Mouse (Mus musculus) heart, embryonic 11.5 days (tissue): Measurements from ENCODE around the gene Calm1. TPM values are rescaled to one million over a fixed set of nuclear protein-coding genes. Genes with fewer than 3 reads are reported as not detected.
A peak's percentile ranks its signal among the peaks of the same experiment; 100 is the strongest.
"Not testable (repeated sequence)": the region's sequence is repeated elsewhere in the genome, so short reads cannot be mapped to it uniquely, and the experiment has no call there.

Source experiments
- ATAC-seq: fragments of 200-750 bp; cut with Nextera tagmentation; replicated peaks from 2 replicates; pipeline ENCODE4 v1.8.0; 2017; ENCODE audit warnings: moderate library complexity; ENCODE audit not compliant: insufficient number of reproducible peaks, low FRiP score, low TSS enrichment
- H3K27ac ChIP-seq: fragments of 300-500 bp; sonication (generic); 2 replicates; pipeline ENCODE4 v1.5.1; 2014; ENCODE audit warnings: mild to moderate bottlenecking, low read depth, low read length
- H3K27me3 ChIP-seq: fragments of 300-500 bp; sonication (generic); 2 replicates; pipeline ENCODE4 v1.6.1; 2014; ENCODE audit warnings: mild to moderate bottlenecking, low read length, mixed read lengths; ENCODE audit not compliant: control insufficient read depth, insufficient read depth
- H3K36me3 ChIP-seq: fragments of 300-500 bp; sonication (generic); 2 replicates; pipeline ENCODE4 v1.6.1; 2014; ENCODE audit warnings: mild to moderate bottlenecking, low read length, moderate library complexity, mixed read lengths; ENCODE audit not compliant: control insufficient read depth, insufficient read depth
- H3K4me1 ChIP-seq: fragments of 300-500 bp; sonication (generic); 2 replicates; pipeline ENCODE4 v1.6.1; 2014; ENCODE audit warnings: low read length; ENCODE audit not compliant: control insufficient read depth, insufficient read depth
- H3K4me2 ChIP-seq: fragments of 300-500 bp; sonication (generic); 2 replicates; pipeline ENCODE4 v1.6.1; 2014; ENCODE audit warnings: mild to moderate bottlenecking, moderate library complexity
- H3K4me3 ChIP-seq: fragments of 300-500 bp; sonication (generic); 2 replicates; pipeline ENCODE4 v1.5.1; 2014; ENCODE audit warnings: low read depth, low read length
- H3K9ac ChIP-seq: fragments of 300-500 bp; sonication (generic); 2 replicates; pipeline ENCODE4 v1.6.1; 2014; ENCODE audit warnings: mild to moderate bottlenecking, low read depth, low read length, moderate library complexity
- H3K9me3 ChIP-seq: fragments of 300-500 bp; sonication (generic); replicated peaks from 2 replicates; pipeline ENCODE4 v1.6.1; 2016; ENCODE audit warnings: low read length; ENCODE audit not compliant: control insufficient read depth
- WGBS: fragments of 180-500 bp; shearing (Covaris S2); extraction: QIAGEN DNeasy Blood & Tissue Kit; methylation state at CpG from one replicate; pipeline ENCODE4 v1.1.7; 2014; ENCODE audit not compliant: insufficient replicate concordance; 5-methylcytosine and 5-hydroxymethylcytosine counted together
- polyA plus RNA-seq: library from polyadenylated mRNA; unstranded; fragments of >200 nt; fragmentation: Nextera tagmentation; extraction: Ambion mirVana; gene quantifications from 2 replicates; pipeline ENCODE4 v1.2.1, GENCODE M21; 2014

Gene Calm1
- polyA plus RNA-seq, 1 experiment from 2014 or later = 913 TPM

DNA sequence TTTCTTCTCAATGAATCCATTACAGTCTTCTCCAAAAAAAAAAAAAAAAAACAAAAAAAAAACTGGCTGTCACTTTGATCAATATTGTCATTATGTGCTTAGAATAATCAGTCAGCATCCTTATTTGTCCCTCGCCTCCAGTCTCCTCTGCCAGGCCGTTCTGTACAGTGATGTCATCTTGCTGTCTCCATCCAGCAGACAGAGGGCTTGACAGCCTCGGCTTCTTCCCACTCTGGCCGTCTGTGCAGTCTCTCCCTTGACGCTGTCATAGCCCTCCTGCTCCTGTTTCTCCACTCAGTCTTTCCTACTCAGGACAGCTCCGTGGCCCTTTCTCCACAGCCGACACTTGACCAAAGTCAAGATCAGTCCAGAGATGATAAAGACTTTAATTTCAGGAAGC is 26.8 kb upstream of the Calm1 start:
- Histone ChIP-seq H3K9ac (no peak overlapping the region), H3K27ac (no peak overlapping the region), H3K4me2 (no peak overlapping the region), H3K4me3 (no peak overlapping the region), H3K36me3 (no peaks in the 10 kb centered on the region), H3K4me1 (0 out of 2 replicates have a peak, but pooled peaks cover 3% of the 10 kb centered on the region), H3K27me3 (no peaks in the 10 kb centered on the region), H3K9me3 (no peaks in the 10 kb centered on the region)
- WGBS = 51% methylated on average over 7 of the region's 7 CpGs
- ATAC-seq = no peak

DNA sequence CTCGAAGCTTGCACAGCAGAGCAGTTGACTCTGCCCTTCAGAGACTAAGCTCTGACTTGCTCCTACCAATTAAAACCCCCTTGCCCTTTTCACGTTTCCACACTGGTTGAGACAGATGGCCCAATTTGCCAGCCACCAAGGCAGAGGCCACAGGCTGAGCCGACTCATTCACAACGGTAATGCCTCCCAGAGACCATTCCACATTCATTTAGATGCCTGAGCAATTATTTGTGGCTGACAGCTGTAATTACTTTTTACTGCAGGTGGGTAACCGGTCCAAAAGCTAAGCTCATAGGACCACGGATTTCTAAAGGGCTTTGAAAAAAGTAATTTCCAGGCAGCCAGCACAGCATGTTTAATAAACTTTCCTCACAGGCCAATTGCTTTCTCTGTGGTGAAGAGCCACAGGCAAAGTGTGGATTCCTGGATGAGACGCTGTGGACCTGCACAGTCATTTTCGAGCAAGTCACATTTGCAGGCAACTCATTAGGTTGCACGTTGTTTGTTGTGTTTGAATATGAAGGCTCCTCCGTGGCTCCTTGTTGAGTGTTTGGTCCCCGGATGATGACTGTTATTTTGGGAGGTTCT is 22.7 kb upstream of the Calm1 start:
- Histone ChIP-seq H3K4me2 (no peak overlapping the region), H3K27me3 (no peaks in the 10 kb centered on the region), H3K9me3 (no peaks in the 10 kb centered on the region), H3K4me1 (no peaks in the 10 kb centered on the region), H3K36me3 (no peaks in the 10 kb centered on the region), H3K9ac (no peak overlapping the region), H3K4me3 (no peak overlapping the region), H3K27ac (no peak overlapping the region)
- no peak for ATAC-seq
- 67% methylated on average over 11 of the region's 11 CpGs for WGBS

DNA sequence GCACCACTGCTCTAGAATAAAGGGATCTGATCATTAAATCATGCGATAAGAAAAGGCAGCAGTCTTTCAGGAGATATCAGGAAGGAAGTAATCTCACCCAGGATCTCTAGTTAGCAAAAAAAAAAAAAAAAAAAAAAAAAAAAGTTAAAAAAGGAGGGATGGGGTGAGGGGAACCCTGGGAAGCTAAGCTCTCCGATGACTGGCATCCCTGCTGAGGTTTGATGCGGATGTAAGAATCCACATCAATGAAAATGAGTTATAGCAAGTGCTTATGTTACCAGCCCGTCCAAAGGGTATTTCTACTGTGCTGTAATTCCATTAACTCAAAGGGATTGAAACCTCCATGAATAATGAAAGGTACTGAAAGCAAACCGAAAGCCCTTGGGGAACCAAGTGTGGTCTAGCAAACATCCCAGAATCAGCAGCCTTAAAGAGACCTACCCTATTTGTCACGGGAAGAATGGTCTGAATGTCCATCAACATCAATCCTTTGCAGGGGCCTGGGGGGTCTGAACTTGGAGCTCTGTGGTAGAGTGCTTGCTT is 20.3 kb upstream of the Calm1 start:
- H3K36me3 ChIP-seq = no peaks in the 10 kb centered on the region
- H3K4me1 ChIP-seq = no peaks in the 10 kb centered on the region
- no peak overlapping the region for H3K4me2 ChIP-seq
- no peak overlapping the region for H3K4me3 ChIP-seq
- H3K27ac ChIP-seq = no peak overlapping the region
- no peak overlapping the region for H3K9ac ChIP-seq
- H3K27me3 ChIP-seq = no peaks in the 10 kb centered on the region
- ATAC-seq = no peak
- H3K9me3 ChIP-seq = no peaks in the 10 kb centered on the region
- WGBS = 39% methylated on average over 6 of the region's 6 CpGs

DNA sequence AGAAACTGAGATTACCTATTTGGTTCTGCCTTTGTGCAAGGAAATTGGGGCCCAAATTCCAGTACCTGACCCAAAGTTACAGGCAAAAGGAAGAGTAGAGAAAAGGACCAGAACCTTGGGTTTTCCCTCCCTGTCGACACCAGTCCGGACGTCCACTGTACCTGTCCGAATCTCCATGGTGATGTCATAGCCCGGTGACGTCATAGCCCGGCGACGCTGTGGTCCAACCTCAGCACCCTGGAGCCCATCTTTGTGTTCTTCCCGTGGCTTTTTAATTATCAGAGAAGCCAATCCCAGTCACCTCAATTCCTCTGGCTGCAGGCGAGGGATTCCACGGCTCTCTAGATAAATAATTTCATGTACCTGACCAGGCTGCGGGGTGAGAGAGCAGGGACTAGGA is 18.4 kb upstream of the Calm1 start:
- Histone ChIP-seq H3K9me3 (no peaks in the 10 kb centered on the region), H3K9ac (no peak overlapping the region), H3K27me3 (no peaks in the 10 kb centered on the region), H3K4me3 (no peak overlapping the region), H3K27ac (no peak overlapping the region), H3K36me3 (no peaks in the 10 kb centered on the region), H3K4me1 (no peaks in the 10 kb centered on the region), H3K4me2 (no peak overlapping the region)
- no peak for ATAC-seq
- WGBS = 84% methylated on average over 13 of the region's 13 CpGs

DNA sequence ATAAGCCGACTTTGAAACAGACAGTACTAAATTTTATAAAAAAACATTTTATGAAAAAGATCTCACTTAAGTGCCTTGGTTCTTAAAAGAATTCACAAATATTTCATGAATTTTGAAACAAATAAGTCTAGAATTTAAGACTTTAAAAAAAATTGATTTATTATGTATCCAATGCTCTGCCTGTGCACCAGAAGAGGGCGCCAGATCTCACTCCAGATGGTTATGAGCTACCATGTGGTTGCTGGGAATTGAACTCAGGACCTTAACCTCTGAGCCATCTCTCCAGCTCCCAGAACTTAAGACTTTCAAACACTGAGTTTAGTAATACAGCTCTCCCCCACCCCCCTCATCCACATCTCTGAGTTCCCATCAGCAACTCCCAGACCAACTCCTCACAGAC is 16.6 kb upstream of the Calm1 start:
- H3K4me1 ChIP-seq = 0 out of 2 replicates have a peak, but pooled peaks cover 3% of the 10 kb centered on the region
- no peak for ATAC-seq
- no peak overlapping the region for H3K27ac ChIP-seq
- no peaks in the 10 kb centered on the region for H3K9me3 ChIP-seq
- H3K9ac ChIP-seq = no peak overlapping the region
- no peaks in the 10 kb centered on the region for H3K36me3 ChIP-seq
- no peak overlapping the region for H3K4me3 ChIP-seq
- WGBS = 68% methylated on average over 2 of the region's 2 CpGs
- no peaks in the 10 kb centered on the region for H3K27me3 ChIP-seq
- H3K4me2 ChIP-seq = no peak overlapping the region

DNA sequence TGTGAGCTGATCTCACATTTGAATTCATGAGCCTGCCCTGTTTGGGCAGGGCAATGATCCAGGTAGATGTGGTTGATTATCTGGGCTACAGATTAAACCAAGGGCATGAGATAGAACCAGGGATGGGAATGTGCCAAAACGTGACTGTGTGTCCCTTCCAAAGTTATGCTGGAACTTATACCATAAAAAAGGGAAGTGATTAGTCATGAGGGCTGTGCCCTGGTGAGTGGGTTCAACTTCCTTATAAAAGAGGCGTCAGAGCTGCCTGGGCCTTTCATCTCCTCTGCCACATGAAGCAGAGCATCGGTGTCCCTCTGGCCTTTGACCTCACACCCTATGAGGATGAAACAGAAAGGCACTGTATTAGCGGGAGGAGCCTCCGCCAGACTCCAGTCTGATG is 15.3 kb upstream of the Calm1 start:
- no peak for ATAC-seq
- H3K4me2 ChIP-seq = no peak overlapping the region
- no peak overlapping the region for H3K27ac ChIP-seq
- H3K36me3 ChIP-seq = no peaks in the 10 kb centered on the region
- peaks cover 3% of the 10 kb centered on the region; the same call in 1 of the 2 replicates for H3K4me1 ChIP-seq
- no peak overlapping the region for H3K4me3 ChIP-seq
- no peaks in the 10 kb centered on the region for H3K9me3 ChIP-seq
- H3K27me3 ChIP-seq = no peaks in the 10 kb centered on the region
- no peak overlapping the region for H3K9ac ChIP-seq
- 68% methylated on average over 5 of the region's 5 CpGs for WGBS

DNA sequence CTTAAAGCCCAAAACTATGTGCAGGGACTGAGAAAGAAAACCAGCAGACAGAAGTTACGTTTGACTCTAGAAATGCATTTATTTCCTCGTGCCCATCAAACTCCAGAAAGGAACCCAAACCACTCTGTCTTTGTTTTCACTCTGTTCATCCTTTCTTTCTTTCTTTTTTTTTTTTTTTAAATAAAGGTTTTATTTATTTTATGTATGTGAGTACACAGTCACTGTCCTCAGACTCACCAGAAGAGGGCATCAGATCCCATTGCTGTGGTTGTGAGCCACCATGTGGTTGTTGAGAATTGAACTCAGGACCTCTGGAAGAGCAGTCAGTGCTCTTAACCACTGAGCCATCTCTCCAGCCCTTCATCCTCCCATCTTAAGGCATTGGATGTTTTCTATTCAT is 14.3 kb upstream of the Calm1 start:
- ATAC-seq, H3K9me3 ChIP-seq, H3K4me1 ChIP-seq, H3K4me2 ChIP-seq, H3K27ac ChIP-seq, H3K9ac ChIP-seq, H3K27me3 ChIP-seq, H3K4me3 ChIP-seq, H3K36me3 ChIP-seq: not testable (repeated sequence)
- WGBS = 86% methylated on average over 2 of the region's 2 CpGs

DNA sequence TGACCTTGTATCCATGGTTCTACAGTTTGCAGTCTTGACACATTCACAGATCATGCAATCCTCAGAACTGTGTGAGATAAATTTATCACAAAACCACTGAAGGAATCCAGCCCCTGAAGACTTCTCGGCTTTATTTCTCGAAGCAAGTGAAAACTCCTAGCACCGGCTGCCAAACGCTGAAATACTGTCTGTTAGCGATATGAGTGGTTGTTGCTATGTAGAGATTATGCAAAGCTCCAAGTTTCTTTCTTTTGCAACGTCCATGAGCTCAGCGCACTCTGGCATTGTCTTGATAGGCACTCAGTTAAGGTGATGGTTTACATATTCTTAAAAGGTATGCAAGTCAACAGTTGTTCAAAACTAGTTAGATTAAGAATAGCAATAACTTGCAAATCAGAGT is 13.3 kb upstream of the Calm1 start:
- Histone ChIP-seq H3K36me3 (no peaks in the 10 kb centered on the region), H3K4me2 (no peak overlapping the region), H3K27ac (no peak overlapping the region), H3K4me3 (no peak overlapping the region), H3K4me1 (peaks cover 3% of the 10 kb centered on the region; the same call in 1 of the 2 replicates), H3K9ac (no peak overlapping the region), H3K27me3 (no peaks in the 10 kb centered on the region), H3K9me3 (no peaks in the 10 kb centered on the region)
- no peak for ATAC-seq
- 74% methylated on average over 7 of the region's 7 CpGs for WGBS

DNA sequence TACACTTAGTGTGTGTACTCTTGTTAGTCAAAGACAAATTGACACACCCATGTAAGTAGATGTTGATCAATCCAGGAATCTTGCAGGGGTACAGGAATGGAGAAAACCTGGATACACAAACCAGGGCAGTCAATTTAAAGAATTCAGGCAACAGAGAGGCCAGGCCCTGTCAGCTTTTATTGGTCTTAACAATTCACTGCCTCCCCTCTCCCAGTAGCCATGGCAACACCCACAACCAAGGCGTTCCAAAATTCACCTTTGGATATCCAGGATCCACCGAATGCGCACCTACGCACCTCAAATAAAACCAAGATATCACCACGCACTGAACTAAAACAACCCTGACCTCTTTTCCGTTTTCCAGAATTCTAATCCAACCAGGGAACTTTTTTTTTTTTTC is 12.9 kb upstream of the Calm1 start:
- no peaks in the 10 kb centered on the region for H3K36me3 ChIP-seq
- peak overlapping the region; percentile 78 for H3K4me3 ChIP-seq
- H3K27me3 ChIP-seq = no peaks in the 10 kb centered on the region
- H3K27ac ChIP-seq = peak overlapping the region; percentile 98
- no peak for ATAC-seq
- peak overlapping the region; percentile 90 for H3K9ac ChIP-seq
- H3K4me2 ChIP-seq = peak overlapping the region; percentile 84
- H3K4me1 ChIP-seq = peaks cover 3% of the 10 kb centered on the region; the same call in 1 of the 2 replicates
- WGBS = 23% methylated on average over 6 of the region's 6 CpGs
- H3K9me3 ChIP-seq = no peaks in the 10 kb centered on the region
